Mouse (Mus musculus) activated CD4-positive, CD25-positive, alpha-beta regulatory T cell, adult 4 months (primary cell): Measurements from ENCODE around the gene Prpf4. TPM values are rescaled to one million over a fixed set of nuclear protein-coding genes. Genes with fewer than 3 reads are reported as not detected.

Source experiments
- ATAC-seq: one replicate; pipeline ENCODE4 v1.8.0; 2017
- polyA plus RNA-seq, 2 experiments: library from polyadenylated mRNA; unstranded; fragments of 100-300 nt; shearing (Covaris generic); gene quantifications; one replicate each; pipeline ENCODE4 v1.2.1; 2017

The Prpf4 gene
- polyA plus RNA-seq, result 10 to 100 TPM; 16.4 to 17.5 TPM

DNA sequence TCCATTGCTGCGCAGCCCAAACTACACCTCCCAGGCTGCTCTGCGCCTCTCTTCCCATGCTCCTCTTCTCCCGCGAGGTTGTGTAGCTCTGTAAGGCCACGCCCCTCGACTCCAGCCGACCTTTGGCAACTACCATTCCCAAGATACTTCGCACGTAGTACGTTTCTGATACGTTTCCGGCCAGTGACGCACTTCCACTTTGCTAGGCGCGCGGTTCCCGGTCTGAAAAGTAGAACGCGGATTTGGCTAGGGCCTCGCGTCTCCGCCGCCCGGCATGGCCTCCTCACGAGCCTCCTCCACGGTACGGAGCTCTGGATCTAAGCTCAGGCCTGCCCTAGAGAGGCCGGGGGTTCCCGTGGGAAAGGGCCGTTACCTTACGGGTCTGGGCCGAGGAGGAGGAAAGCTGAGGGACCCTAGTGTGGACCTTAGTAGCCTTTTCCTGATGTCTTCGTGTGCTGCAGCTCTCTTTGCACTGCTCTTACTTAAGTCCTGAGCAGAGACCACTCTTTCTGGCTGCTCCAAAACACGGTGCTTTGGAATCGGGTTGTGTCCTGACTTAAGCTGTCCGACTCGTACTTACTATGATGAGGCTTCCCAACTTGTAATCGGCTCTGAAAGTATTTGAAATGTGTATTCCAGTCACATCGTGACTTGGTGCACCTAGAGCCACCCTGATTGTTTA lies at the start of gene Prpf4, which contains the start of gene Cdc26:
Prpf4 (plus strand) TSS at position 197 of the 682 bp plus-strand sequence.
Cdc26 (minus strand) TSS at position 42 of the 682 bp plus-strand sequence.
- ATAC-seq, result peak; percentile 97

DNA sequence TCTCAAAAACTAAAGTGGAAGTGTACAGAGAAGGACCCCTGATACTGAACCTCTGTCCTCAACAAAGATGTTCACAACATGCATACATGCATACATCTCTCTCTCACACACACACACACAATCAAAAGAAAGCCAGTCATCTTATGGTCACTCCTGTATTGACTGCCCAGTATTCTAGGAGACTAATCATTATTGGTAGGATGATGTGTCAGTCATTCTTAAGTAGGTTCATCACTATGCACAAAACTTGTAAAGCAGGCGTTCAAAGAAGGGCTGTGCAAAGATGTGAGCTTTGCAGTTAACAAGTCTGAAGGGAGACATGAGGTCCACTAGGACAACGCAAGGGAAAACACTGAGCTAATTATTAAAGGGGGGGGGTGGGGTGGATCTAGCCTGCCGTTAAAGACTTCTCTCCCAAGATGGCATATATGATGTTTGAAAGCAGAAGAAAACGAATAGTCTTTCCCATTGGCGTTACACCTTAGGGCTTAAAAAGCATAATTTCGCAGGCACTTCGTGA lies 49.3 kb upstream of the Prpf4 start:
- ATAC-seq, result no peak

DNA sequence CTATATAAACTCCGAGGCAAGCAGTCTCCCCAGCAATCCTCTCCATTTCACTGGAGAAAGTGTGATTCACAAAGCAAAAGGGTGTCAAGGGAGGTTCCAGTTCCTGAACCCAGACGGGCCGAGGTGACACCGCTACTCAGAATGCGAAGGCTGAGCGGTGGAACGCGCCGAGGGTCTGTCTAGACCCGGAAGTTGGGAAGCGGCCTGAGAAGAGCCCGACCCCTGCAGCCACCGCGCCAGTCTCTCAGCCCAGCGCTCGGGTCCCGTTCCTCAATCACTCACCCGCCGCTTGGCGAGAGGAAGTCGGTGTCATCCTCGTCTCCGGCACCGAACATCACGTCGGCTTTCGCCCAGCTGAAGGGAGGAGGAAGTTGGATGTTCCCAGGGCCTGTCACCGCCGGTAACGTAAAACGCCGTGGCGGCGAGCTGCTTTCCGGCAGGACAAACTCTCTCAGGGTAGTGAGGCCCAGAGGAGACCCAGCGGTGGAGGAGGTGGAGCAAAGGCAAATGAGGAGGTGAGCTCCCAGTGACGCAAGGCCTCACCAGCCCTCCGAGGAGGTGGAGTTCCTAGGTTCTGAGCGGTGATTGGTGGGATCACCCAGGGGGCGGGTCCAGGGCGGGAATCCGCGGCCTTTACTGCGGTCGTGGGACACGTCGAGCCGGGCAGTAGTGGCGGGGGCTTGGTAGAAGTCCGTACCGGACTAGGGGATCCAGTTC lies 48.4 kb upstream of the Prpf4 start, which contains the start of the genes Fkbp15 and Slc31a1:
Fkbp15 (minus strand) TSS at position 461 of the 717 bp plus-strand sequence.
Slc31a1 (plus strand) TSS at position 640 of the 717 bp plus-strand sequence.
- peak; percentile 100 for ATAC-seq

DNA sequence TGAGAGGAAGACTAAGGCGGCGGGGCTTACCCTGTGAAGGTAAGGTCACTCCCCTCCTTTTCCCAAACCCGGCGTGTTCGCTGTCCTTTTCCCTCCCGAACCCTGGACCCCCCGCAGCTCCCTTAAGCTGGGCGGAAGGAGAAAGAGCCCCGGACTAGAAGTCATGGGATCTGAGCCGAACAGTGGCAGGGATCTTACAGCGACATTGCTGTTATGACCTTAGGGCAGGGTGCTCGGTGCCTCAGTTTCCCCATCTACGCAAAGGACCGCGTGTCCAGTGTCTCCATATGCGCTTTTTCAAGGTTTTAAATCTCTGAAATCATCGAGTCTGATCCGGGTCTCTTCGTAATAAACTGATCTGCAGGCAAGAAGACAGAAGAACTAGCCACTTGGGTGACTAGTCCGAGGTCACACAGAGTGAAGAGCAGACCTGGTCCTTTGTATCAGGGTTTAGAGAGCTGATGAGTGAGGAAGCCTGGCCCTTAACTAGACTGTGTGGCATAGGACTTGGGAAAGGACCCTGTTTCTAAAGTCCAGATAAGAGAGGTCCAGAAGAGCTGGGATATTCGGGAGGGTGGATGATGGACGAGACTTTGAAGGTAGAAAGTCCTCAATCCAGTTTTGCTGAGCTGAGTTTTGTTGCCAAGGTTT lies 47.7 kb upstream of the Prpf4 start:
- ATAC-seq, result no peak

DNA sequence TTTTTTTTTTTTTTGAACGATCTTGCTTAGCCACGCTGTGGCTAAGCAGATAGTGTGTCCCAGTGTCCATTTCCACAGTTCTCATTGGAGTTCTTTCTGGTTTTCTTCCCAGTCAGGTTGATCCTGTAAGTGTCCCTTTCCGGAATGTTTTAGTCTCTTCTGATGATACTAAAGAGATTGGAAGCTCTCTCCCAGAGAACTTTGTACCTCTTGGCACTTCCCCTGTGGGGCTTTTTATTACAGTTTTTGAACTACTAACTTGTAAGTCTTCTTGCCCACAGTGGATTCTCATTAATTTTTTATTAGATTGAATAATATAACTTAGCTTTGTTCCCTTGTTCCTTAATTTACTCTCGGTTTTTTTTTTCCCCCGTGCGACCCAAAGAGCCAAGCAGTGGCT lies 47.0 kb upstream of the Prpf4 start:
- ATAC-seq, result no peak

DNA sequence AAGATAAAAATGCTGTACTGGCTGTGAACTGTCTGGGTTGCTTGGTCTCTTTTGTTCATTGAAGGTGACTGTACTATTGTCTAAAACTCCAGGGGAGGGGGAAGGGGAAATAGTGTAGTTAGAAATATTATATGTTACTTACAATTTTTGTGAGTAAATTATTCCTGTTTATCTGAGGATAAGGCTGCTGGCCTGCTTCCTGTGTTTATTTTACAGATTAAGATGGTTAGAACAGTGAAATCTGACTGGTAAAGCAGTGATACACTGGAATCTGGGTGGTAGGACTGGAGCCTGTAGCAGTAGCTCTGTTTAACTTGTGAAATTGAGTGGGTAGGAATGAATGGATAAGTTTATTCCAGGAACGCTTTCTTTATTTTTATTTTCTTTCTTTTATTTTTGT lies 46.6 kb upstream of the Prpf4 start:
- ATAC-seq, result no peak

DNA sequence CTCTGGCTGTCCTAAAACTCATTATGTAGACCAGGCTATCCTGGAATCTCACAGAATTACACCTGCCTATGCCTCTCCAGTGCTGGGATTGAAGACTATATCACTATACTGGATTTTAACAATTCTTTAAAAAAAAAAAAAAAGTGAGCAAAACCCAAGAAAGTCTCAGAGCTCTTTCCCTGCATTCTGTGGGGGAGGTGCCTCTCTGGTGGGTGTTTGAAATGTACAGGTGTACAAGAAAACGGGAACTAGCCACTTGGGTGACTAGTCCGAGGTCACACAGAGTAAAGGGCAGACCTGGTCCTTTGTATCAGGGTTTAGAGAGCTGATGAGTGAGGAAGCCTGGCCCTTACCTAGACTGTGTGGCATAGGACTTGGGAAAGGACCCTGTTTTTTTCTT lies 46.2 kb upstream of the Prpf4 start:
- ATAC-seq, result no peak

DNA sequence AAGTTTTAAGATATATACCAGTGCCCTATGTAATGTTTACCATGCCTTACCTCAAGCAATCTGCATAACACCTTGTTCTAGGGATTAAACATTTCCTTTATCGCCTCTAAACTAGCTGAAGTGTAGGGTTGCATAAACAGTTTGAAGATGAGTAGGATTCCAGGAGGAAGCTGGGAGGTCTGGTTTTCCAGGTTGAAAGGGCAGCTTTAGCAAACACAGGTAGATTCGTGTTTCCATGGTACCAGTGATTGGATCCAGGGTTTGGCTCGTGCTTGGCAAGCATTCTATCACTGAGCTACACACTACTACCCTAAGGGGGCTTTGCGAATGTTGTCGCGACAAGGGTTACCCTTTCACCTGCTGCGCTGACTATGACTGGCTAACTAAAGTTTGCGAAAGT lies 44.3 kb upstream of the Prpf4 start:
- ATAC-seq, result no peak

DNA sequence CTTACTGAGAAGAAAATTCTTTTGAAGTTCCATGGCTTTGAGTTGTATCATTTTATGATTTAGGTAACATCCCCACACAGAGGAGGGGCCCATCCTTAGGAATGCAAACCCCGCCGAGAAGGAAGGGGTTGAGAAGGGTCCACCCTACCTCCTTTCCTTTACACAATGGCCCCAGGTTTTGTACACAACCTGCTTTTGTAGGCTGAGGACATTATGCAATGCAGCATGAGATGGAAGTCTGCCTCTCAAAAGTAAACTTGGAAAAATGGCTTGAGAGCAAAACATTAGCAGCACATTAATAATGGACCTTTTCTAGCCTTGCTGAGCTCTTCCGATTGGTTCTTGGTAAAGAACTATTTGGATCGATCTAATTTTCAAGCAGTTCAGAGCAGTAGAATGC lies 42.3 kb upstream of the Prpf4 start:
- no peak for ATAC-seq

DNA sequence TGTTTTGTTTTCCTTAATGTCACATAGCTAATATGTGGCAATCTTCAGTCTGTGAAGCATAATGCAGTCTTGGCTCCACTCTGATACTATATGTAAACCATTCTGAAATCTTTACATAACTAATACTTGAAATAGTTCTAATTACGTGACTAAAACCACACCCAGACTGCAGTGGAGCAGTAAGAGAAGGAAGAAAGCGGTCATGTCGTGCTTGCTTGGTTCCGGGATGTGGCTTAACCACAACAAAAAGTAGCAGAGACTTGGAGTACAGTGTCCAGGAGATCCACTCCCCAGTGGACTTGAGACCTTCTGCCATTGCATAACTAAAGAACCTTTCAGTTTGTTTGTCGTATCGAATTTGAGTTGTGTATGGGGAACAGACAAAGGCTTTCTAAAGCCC lies 41.0 kb upstream of the Prpf4 start:
- no peak for ATAC-seq

DNA sequence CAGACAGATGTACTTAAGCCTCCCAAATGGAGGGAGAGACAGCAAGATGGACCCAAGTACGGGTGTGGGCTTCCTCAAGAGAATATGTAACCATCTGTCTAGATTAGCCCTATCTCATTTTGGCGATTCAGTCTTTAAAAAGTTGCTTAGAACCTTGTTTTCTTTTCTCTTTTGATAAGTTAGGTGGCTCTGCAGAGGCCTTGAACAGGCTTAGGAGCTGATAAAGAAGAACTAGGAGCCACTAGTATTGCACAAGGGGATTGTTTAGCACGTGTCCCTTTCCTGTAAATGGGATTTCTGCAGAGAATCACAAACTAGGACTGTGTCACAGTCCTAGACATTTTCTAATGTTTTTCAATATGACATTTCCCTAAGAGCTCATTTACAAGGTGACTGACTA lies 39.5 kb upstream of the Prpf4 start:
- ATAC-seq, result no peak

DNA sequence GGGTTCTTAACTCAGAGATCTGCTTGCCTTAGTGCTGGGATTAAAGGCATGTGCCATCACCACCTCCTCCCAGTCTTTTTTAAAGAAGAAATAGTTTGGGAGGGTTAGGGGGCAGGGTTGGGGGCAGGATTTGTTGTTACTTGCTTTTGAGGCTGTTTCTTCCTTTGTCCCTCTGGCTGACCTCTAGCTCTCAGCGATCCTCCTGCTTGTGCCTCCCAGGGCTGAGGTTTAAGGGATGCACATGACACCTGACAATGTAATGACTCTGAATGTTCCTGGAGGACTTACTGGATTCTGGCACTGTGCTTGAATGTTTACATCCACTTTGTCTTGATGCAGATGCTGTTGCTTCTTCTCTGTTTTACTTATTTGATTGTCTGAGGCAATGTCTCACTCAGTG lies 36.2 kb upstream of the Prpf4 start:
- ATAC-seq, result no peak

DNA sequence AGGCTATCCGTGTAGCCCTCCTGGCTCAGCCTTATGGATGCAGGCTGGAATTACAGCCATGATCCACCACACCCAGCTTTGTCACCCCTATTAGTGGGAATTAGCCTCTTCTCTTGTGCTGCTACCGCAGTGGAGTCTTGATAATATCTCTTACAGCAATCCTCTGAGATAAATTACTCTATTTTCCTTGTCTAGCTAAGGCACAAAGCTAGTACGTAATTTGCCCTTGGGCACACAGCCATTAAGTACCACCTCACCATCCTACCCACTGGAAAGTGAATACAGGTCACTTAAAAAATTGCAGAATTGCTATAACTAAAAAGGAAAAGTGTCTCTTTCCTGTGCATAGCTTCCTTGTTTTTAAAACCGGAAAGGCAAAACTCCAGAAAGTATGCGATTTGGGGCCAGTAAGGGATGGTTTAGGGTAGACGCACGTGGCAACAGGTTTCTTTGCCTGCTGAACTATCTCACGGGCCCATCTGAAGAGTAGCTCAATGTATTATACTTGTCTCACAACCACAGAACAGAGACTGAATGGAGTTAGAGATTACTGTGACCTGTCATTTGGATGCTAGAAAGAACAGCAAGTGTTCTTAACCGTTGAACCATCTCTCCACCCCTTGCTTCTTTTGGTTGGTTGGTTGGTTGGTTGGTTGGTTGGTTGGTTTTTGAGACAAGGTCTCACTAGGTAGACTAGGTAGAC lies 35.6 kb upstream of the Prpf4 start:
- ATAC-seq, result no peak

DNA sequence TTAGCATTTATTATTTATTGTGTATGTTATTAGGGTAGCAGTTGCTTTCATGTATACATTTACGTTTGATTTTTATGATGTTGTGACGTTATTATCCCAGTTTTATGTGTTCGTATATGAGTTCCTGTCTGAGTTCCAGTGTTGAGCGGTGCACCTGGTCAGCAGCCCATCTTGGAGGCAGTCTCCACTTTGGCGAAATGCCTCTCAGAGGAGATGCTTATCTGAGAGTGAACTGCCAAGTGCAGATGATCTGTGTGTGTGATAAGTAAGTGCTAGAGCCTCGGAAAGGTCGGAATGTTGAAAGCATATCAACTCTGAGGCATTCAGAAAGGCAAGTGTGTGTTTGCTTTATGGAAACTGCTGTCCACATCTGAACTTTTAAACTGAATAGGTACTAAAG lies 34.9 kb upstream of the Prpf4 start:
- no peak for ATAC-seq

DNA sequence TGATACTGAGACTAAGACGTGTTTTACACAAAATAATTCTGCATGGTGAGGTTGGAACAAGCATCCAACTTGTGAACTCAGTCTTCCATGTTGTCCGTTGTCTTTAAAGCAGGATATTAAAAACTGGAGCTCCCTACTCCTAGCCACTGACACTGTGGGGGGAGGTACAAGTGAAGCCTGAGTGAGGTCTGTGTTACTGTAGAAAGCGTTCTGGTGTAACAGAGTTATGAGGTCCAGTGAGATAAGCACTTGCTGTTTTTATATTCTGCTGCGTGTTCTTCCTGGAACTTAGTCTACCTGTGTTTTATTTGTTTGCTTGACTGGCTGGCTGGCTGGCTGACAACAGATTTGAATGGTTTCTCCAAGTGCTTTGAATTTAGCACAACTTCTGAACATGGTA lies 34.3 kb upstream of the Prpf4 start:
- no peak for ATAC-seq

DNA sequence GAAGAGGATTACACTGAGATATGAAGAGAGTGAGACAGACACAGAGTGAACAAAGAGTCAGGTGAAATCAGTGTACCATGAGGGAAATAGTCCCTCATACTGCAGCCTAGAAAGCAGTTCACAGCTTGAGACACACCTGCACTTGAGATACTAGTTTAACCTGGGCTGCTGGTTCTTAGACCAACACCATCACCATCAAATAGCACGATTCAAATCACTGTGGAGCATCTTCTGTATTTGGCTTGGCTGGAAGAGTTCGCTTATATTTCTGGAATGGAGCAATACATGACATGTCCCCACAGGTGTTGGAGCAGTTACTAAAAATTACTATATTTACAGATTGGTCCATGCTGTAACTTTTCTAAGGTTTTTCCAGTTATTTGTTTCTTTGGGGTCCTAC lies 32.5 kb upstream of the Prpf4 start:
- no peak for ATAC-seq

DNA sequence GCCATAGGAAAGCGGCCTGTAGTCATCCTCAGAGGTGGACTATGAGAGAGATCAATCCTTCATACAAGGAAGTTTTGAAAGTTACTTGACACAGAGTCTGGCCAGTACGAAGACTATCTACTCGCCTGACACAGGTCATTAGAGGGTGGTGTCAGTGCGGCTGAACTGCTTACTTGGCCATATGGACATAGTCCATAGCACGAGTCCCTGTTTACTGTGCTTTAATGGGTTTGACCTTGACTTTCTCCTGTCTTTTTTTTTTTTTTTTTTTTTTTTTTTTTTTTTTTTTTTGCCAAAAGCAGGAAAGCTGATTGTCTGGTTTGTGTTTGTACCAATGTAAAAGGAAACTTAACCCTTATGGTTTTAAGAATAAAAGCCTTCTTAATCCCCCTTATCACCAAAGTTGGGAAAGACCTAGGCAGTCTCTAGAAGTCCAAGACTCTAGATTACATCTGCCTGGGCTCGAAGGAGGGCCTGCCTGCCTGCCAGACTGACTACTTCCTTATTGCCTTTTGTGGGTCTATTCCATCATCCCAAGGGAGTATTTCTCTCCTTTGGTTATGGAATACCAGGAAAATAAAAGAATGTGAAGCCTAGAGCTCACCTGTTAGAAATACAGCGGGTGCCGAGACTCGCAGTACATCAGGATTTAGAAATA lies 28.7 kb upstream of the Prpf4 start:
- ATAC-seq, result no peak

DNA sequence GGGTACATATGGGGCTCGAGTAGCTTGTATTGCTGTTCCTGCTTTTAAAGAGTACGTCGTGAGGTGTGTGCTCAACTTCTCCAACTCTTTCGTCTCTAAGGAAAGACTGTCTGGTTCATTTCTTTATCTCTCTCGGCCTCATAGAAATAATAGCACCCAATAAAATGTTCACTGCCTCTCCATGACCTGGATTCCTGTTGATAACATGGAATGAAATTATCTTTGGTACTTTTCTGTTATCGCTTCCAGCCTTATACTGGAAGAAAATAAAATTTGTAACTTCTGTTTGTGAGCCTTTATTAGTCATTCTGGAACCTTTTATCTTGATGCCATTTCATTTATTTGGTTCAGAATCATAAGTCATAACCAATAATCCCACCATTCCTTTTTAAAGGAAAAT lies 25.4 kb upstream of the Prpf4 start:
- ATAC-seq, result no peak

DNA sequence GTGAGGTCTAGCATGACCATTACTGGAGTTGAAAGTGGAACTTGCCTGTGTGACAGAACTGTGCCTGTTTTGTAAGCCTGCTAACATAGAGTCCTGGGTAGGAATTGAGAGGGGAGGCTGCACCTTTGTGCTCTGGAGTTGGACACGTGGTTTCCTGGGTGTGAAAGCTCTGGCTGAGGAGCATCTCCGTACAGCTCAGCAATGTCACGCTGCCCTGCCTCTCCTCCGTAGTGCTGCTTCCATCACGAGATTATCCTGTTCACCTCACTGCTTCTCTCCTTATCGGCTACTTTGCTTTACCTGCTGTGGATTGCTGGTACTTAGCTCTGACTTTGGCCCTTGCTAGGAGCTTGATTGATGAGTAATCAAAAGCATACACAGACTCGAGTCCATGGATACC lies 24.8 kb upstream of the Prpf4 start:
- ATAC-seq, result no peak

DNA sequence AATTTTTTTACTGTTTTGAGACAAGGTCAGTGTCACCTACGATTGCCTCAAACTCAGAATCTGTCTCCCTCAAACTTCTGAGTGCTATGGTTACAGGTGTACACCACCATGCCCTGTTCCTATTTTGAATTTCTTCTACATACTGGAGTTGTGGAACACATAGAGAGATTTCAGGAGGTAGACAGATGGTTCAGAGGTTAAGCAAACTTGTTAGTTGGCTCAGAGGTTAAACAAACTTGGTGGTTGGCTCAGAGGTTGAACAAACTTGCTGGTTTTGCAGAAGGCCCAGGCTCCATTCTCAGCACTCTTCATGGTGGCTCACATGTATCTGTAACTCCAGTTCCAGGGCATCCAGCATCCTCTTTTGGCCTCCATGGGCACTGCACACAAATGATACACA lies 24.4 kb upstream of the Prpf4 start:
- no peak for ATAC-seq

DNA sequence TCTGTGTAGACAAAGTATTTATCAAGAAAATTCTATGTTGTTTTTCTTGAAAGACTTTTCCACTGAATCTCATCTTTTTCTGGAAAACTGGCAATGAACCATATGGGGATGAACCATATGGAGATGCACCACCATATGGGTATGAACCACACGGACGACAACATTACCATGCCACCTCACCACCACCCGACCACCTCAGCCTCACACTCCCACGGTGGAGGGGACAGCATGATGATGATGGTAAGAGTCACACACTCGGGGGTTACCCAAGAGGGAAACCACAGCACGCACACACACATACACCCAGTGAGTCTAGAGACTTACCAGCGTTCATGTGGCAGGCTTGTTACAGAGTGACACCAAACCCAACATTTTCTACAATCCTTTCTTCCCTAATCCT lies 23.2 kb upstream of the Prpf4 start:
- no peak for ATAC-seq
